Mouse (Mus musculus): ENCODE results near the gene Bbs5. TPM values are rescaled to one million over a fixed set of nuclear protein-coding genes. Genes with fewer than 3 reads are reported as not detected.

The Bbs5 gene
- total and polyA plus RNA-seq, 3 experiments = 5.0 to 8.1 (median 6.7) TPM

- Histone ChIP-seq H3K36me3 (replicated peaks in 1 of 2; ENCODE audit: control insufficient read depth in 1 of 2, insufficient read depth in 1 of 2, low read length in 1 of 2) (peaks cover 0 to 7% of the 10 kb centered on the region in 2 experiments), H3K4me1 (ENCODE audit: control insufficient read depth in 1 of 2, insufficient read depth in 2 of 2) (peaks cover 7 to 36% of the 10 kb centered on the region in 2 experiments; a peak in 3 of 4 replicates), H3K9ac (ENCODE audit: insufficient read depth, low read depth) (no peak overlapping the region), H3K27ac (ENCODE audit: insufficient read depth, low read depth) (no peak overlapping the region), H3K79me2 (replicated peaks; ENCODE audit: control insufficient read depth, extremely low read depth, insufficient read depth, poor library complexity, severe bottlenecking) (no peaks in the 10 kb centered on the region), H3K9me3 (replicated peaks; ENCODE audit: low read length) (no peaks in the 10 kb centered on the region), H3K4me3 (replicated peaks in 1 of 3; ENCODE audit: low read depth in 2 of 3, low read length in 2 of 3, poor library complexity in 1 of 3) (no peak overlapping the region), H3K4me2 (ENCODE audit: insufficient read depth, low read depth, poor library complexity, severe bottlenecking) (no peak overlapping the region), H3K27me3 (replicated peaks) (no peaks in the 10 kb centered on the region)
- in situ Hi-C loops (cut with MboI; ENCODE audit: low pct_ligation_motif_present, low pct_unique_long_range_greater_than_20kb, low sequenced_read_pairs) (no loop called here), dilution Hi-C loops (cut with MboI; ENCODE audit: extremely low pct_ligation_motif_present, extremely low pct_unique_long_range_greater_than_20kb, low sequenced_read_pairs) (no loop called here)
- TF ChIP-seq NRF1 (IDR thresholded peaks at IDR 0.05; ENCODE audit: low read depth, low read length) = no peak
- TF ChIP-seq NELFE (IDR thresholded peaks at IDR 0.05; ENCODE audit: low read depth, low read length) = no peak
- TF ChIP-seq JUND (conservative IDR thresholded peaks at IDR 0.05; ENCODE audit: low read depth, low read length) = no peak
- TF ChIP-seq MAZ (IDR thresholded peaks at IDR 0.05; ENCODE audit: low read depth, low read length) = no peak
- no peak for TF ChIP-seq ZMIZ1 (IDR thresholded peaks at IDR 0.05; ENCODE audit: low read depth, low read length)
- no peak for TF ChIP-seq GABPA (IDR thresholded peaks at IDR 0.05; ENCODE audit: insufficient replicate concordance, low read depth, low read length)
- no peak for TF ChIP-seq USF1 (IDR thresholded peaks at IDR 0.05; ENCODE audit: low read depth, low read length)
- no peak for TF ChIP-seq ELF1 (IDR thresholded peaks at IDR 0.05; ENCODE audit: low read depth, low read length)
- TF ChIP-seq CHD2 (IDR thresholded peaks at IDR 0.05; ENCODE audit: low read length) = no peak
- TF ChIP-seq MAX (IDR thresholded peaks at IDR 0.05; ENCODE audit: low read length) = no peak
- no peak for TF ChIP-seq MAFK (IDR thresholded peaks at IDR 0.05; ENCODE audit: insufficient replicate concordance, low read length)
- no peak for TF ChIP-seq EP300 (IDR thresholded peaks at IDR 0.05; ENCODE audit: low read length)
- TF ChIP-seq MYC (IDR thresholded peaks at IDR 0.05; ENCODE audit: low read depth, low read length) = no peak
- no peak for TF ChIP-seq CTCF (conservative IDR thresholded peaks at IDR 0.05 in 1 of 2, IDR thresholded peaks at IDR 0.05 in 1 of 2; ENCODE audit: low read depth in 2 of 2, low read length in 2 of 2)
- TF ChIP-seq PAX5 (IDR thresholded peaks at IDR 0.05; ENCODE audit: low read length) = no peak
- no peak for TF ChIP-seq POLR2A (IDR thresholded peaks at IDR 0.05; ENCODE audit: low read depth, low read length)
- DNase-seq (ENCODE audit: extremely low read depth) = no peak
These were observed 21.4 kb downstream of the Bbs5 start for GRCm38 (mm10) chr2:69668414-69668813.

GRCm38 (mm10) chr2:69669853-69670252, 22.9 kb downstream of the Bbs5 start, which contains the start of gene Klhl41:
TSS of gene Klhl41 (plus strand) at chr2:69670120.
- Histone ChIP-seq H3K4me2 (ENCODE audit: insufficient read depth, low read depth, poor library complexity, severe bottlenecking) (no peak within 1 kb of the TSS), H3K9me3 (replicated peaks; ENCODE audit: low read length) (no peaks in the 10 kb centered on the region), H3K4me3 (replicated peaks in 1 of 3; ENCODE audit: low read depth in 2 of 3, low read length in 2 of 3, poor library complexity in 1 of 3) (no peak within 1 kb of the TSS), H3K9ac (ENCODE audit: insufficient read depth, low read depth) (no peak within 1 kb of the TSS), H3K27ac (ENCODE audit: insufficient read depth, low read depth) (no peak within 1 kb of the TSS), H3K36me3 (replicated peaks in 1 of 2; ENCODE audit: control insufficient read depth in 1 of 2, insufficient read depth in 1 of 2, low read length in 1 of 2) (peaks cover 0 to 3% of the 10 kb centered on the region in 2 experiments), H3K79me2 (replicated peaks; ENCODE audit: control insufficient read depth, extremely low read depth, insufficient read depth, poor library complexity, severe bottlenecking) (no peaks in the 10 kb centered on the region), H3K4me1 (ENCODE audit: control insufficient read depth in 1 of 2, insufficient read depth in 2 of 2) (peaks cover 2 to 27% of the 10 kb centered on the region in 2 experiments; a peak in 2 of 4 replicates), H3K27me3 (replicated peaks) (no peaks in the 10 kb centered on the region)
- DNase-seq (ENCODE audit: extremely low read depth) = no peak
- TF ChIP-seq MXI1 (IDR thresholded peaks at IDR 0.05; ENCODE audit: low read depth, low read length) = no peak
- no peak for TF ChIP-seq TBP (conservative IDR thresholded peaks at IDR 0.05; ENCODE audit: low read depth, low read length)
- TF ChIP-seq ZC3H11A (IDR thresholded peaks at IDR 0.05; ENCODE audit: low read depth, low read length) = no peak
- no peak for TF ChIP-seq JUND (conservative IDR thresholded peaks at IDR 0.05; ENCODE audit: low read depth, low read length)
- TF ChIP-seq CHD1 (IDR thresholded peaks at IDR 0.05; ENCODE audit: low read depth, low read length) = no peak
- no peak for TF ChIP-seq RCOR1 (conservative IDR thresholded peaks at IDR 0.05; ENCODE audit: low read depth, low read length)
- TF ChIP-seq RAD21 (IDR thresholded peaks at IDR 0.05; ENCODE audit: low read depth, low read length) = no peak
- TF ChIP-seq ZMIZ1 (IDR thresholded peaks at IDR 0.05; ENCODE audit: low read depth, low read length) = no peak
- TF ChIP-seq UBTF (IDR thresholded peaks at IDR 0.05; ENCODE audit: low read depth, low read length) = no peak
- no peak for TF ChIP-seq USF1 (IDR thresholded peaks at IDR 0.05; ENCODE audit: low read depth, low read length)
- dilution Hi-C loops (cut with MboI; ENCODE audit: extremely low pct_ligation_motif_present, extremely low pct_unique_long_range_greater_than_20kb, low sequenced_read_pairs) (no loop called here), in situ Hi-C loops (cut with MboI; ENCODE audit: low pct_ligation_motif_present, low pct_unique_long_range_greater_than_20kb, low sequenced_read_pairs) (no loop called here)
